Mouse (Mus musculus) right cerebral cortex, postnatal 4 days (tissue): ENCODE data around the gene Mga.

ENCODE experiments used
- DNase-seq: peaks from one replicate; pipeline ENCODE4 v3.0.0-alpha.2; 2022

The Mga gene

GRCm38 (mm10) chr2:119897090-119897732 lies at the start of gene Mga:
Gene Mga (plus strand): TSS chr2:119897228.
- DNase-seq: peak; percentile 97

- no peak for DNase-seq
These were observed 43.2 kb upstream of the Mga start for GRCm38 (mm10) chr2:119853811-119854210.

- DNase-seq: no peak
These were observed 41.6 kb upstream of the Mga start for GRCm38 (mm10) chr2:119855310-119855850.

GRCm38 (mm10) chr2:119857341-119857740 lies 39.7 kb upstream of the Mga start:
- DNase-seq: no peak

GRCm38 (mm10) chr2:119864484-119864883 lies 32.5 kb upstream of the Mga start:
- no peak for DNase-seq

GRCm38 (mm10) chr2:119872371-119873104 lies 24.5 kb upstream of the Mga start:
- DNase-seq: peak; percentile 71

- peak; percentile 93 for DNase-seq
These were observed 23.9 kb upstream of the Mga start for GRCm38 (mm10) chr2:119873105-119873464.

GRCm38 (mm10) chr2:119875981-119876380 lies 21.0 kb upstream of the Mga start:
- DNase-seq: no peak

- no peak for DNase-seq
These were observed 9.8 kb upstream of the Mga start for GRCm38 (mm10) chr2:119887201-119887600.

- DNase-seq: no peak
These were observed 407 bp upstream of the Mga start for GRCm38 (mm10) chr2:119896553-119897089.

- peak; percentile 11 for DNase-seq
These were observed 1.1 kb downstream of the Mga start for GRCm38 (mm10) chr2:119898141-119898594.

- DNase-seq: no peak
These were observed 19.0 kb downstream of the Mga start for GRCm38 (mm10) chr2:119916007-119916406.

GRCm38 (mm10) chr2:119917631-119918369 lies 20.8 kb downstream of the Mga start:
- no peak for DNase-seq

- no peak for DNase-seq
These were observed 73.5 kb downstream of the Mga start for GRCm38 (mm10) chr2:119970571-119970970.

- no peak for DNase-seq
These were observed 74.3 kb downstream of the Mga start for GRCm38 (mm10) chr2:119971316-119971715.

GRCm38 (mm10) chr2:119971837-119972536 lies 75.0 kb downstream of the Mga start:
- DNase-seq: peak; percentile 91

GRCm38 (mm10) chr2:119972537-119972879 lies 75.5 kb downstream of the Mga start, which contains the start of gene Mapkbp1:
Gene Mapkbp1 (plus strand): TSS chr2:119972699.
- DNase-seq: no peak

GRCm38 (mm10) chr2:119980343-119980986 lies 83.4 kb downstream of the Mga start:
- DNase-seq: no peak

- no peak for DNase-seq
These were observed 84.6 kb downstream of the Mga start for GRCm38 (mm10) chr2:119981631-119982030.

GRCm38 (mm10) chr2:119985871-119986270 lies 88.8 kb downstream of the Mga start:
- DNase-seq: no peak

GRCm38 (mm10) chr2:119986369-119986768 lies 89.3 kb downstream of the Mga start:
- no peak for DNase-seq

- DNase-seq: no peak
These were observed 90.4 kb downstream of the Mga start for GRCm38 (mm10) chr2:119987441-119987840.
